Mouse (Mus musculus): ENCODE measurements around the gene Pacs2.

Pacs2 gene

DNA sequence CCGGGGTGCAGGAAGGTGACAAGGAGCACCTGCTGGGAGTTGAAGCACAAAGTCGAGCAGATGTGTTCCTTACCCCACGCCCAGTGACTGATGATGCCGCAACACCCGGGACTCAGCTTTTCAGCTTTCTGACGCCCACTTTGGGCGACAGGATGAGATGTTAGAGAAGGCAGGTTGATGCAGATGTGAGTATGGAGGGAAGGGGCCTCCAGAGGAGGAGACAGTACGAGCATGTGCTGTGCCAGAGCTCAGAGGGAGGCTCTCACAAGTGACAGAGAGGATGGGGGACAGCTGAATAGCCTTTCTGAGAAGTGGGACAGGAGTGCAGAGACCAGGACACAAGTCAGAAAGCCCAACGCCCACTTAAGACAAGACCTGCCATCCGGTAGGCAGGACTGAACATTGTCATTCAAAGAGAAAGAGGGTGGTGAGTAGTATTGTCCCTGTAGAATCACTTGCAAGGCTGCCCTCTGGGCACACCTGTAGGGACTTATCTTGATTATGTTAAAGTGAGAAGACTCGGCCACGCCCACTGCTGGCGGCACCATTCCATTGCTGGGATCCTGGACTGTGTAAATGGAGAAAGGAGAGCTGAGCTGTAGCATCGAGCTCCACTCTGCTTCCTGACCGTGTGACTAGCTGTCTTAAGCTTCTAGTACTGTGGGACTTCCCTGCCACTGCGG, 100.7 kb downstream of the Pacs2 start:
- intact Hi-C loops (cut with DNase I) = loop anchor here (5.0 kb wide), 1 partner anchor 37 kb away; no protein-coding TSS in a partner anchor

- intact Hi-C loops (cut with DNase I) = loop anchor here (5.0 kb wide), 1 partner anchor 33 kb away; no protein-coding TSS in a partner anchor
Measured at GRCm38 (mm10) chr12:113119516-113120410, 105.5 kb downstream of the Pacs2 start.

Small RNA genes lying within 50 kb of the gene (microRNA-seq; reads per million reads assigned to microRNA genes)
- gene Gm44471 = 0.11 to 0.25 reads per million in 2 experiments

Measured in adrenal gland (tissue).